Mouse (Mus musculus) kidney, adult 2 months (tissue): Measurements from ENCODE around the gene Sos2. TPM values are rescaled to one million over a fixed set of nuclear protein-coding genes. Genes with fewer than 3 reads are reported as not detected.
A peak's percentile ranks its signal among the peaks of the same experiment; 100 is the strongest.

Experiments
- DNase-seq: peaks from one replicate; pipeline ENCODE4 v3.0.0; 2021
- H3K27ac ChIP-seq: fragments of 200-500 bp; 2 replicates; pipeline ENCODE4 v1.5.1; 2012; ENCODE audit warnings: low read depth, low read length, control low read depth, inconsistent platforms; ENCODE audit not compliant: insufficient read depth
- H3K27me3 ChIP-seq: fragments of 200-500 bp; replicated peaks from 2 replicates; pipeline ENCODE4 v1.6.1; 2012; ENCODE audit warnings: mild to moderate bottlenecking, moderate library complexity, low read length, inconsistent platforms; ENCODE audit not compliant: control insufficient read depth, insufficient read depth
- H3K36me3 ChIP-seq: fragments of 200-500 bp; 2 replicates; pipeline ENCODE4 v1.6.1; 2012; ENCODE audit warnings: mild to moderate bottlenecking, moderate library complexity, low read length, inconsistent platforms; ENCODE audit not compliant: control insufficient read depth, insufficient read depth
- H3K4me1 ChIP-seq: fragments of 200-500 bp; 2 replicates; pipeline ENCODE4 v1.6.1; 2011; ENCODE audit warnings: low read length; ENCODE audit not compliant: control insufficient read depth, insufficient read depth
- H3K4me3 ChIP-seq: fragments of 200-500 bp; 2 replicates; pipeline ENCODE4 v1.5.1; 2011; ENCODE audit warnings: mild to moderate bottlenecking, low read depth, low read length, control low read depth; ENCODE audit not compliant: insufficient read depth
- CTCF ChIP-seq: fragments of 200-500 bp; conservative IDR thresholded peaks from 2 replicates; pipeline ENCODE4 v1.5.1; 2011; ENCODE audit warnings: low read depth, mild to moderate bottlenecking, control low read depth, low read length, moderate library complexity, mixed read lengths; ENCODE audit not compliant: insufficient read depth, insufficient read length
- POLR2A ChIP-seq: fragments of 200-500 bp; IDR thresholded peaks from one replicate; pipeline ENCODE4 v1.6.1; 2011; ENCODE audit warnings: low read depth, low read length, control low read depth
- WGBS: fragments of 180-500 bp; shearing (Covaris S2); methylation state at CpG from one replicate; pipeline ENCODE4 v1.1.7; 2018; 5-methylcytosine and 5-hydroxymethylcytosine counted together
- polyA plus RNA-seq: library from polyadenylated mRNA; depleted of rRNA; stranded (reverse); fragments of >200 nt; gene quantifications from 2 replicates; pipeline ENCODE4 v1.2.3, GENCODE M21; 2012; rRNA removed

The Sos2 gene
- polyA plus RNA-seq, 1 experiment: 28.8 TPM

DNA sequence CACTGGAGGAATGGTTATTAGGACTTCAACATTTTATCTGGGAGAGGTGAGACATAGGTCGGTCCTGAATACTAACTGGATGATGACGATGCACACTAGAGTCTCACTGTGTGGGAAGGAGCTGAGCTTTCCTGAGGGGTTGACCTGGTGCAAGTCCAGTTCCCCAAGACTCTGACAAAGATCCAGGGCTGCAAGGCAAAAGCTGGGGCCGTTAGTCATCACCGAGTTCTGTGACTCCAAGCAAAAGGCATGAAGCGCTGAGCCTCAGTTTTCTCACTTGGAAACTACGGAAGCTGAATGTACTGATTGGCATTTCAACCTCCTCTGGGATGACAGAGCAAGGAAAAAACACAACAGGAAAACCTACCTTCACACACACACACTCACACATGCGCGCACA is 139.3 kb downstream of the Sos2 start:
- DNase-seq: no peak
- no peak for TF ChIP-seq CTCF
- no peak for TF ChIP-seq POLR2A
- 94% methylated on average over 8 of the region's 8 CpGs for WGBS
- H3K36me3 ChIP-seq: no peaks in the 10 kb centered on the region
- H3K4me3 ChIP-seq: no peak overlapping the region
- no peaks in the 10 kb centered on the region for H3K4me1 ChIP-seq
- no peak overlapping the region for H3K27ac ChIP-seq
- no peaks in the 10 kb centered on the region for H3K27me3 ChIP-seq

DNA sequence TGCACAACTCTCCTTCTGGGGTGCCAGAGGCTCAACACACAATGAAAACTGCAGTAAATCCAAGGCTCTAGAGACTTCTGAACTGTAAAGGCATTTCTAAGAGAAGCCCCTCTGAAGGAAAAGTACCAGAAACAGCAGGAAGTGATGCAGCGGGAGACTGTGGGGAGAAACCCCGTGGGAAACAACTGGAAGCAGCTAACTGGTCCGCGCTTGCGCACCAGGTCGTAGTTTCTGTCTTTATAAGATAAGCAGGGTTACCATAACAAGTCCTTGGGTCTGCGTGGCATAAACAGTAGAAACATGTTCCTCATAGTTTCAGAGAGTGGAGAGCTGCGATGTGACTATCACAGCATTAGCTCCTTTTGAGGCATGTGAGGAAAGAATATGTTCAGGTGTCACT is 140.0 kb downstream of the Sos2 start:
- 0 out of 2 replicates have a peak, but pooled peaks cover 5% of the 10 kb centered on the region for H3K4me1 ChIP-seq
- 55% methylated on average over 8 of the region's 8 CpGs for WGBS

DNA sequence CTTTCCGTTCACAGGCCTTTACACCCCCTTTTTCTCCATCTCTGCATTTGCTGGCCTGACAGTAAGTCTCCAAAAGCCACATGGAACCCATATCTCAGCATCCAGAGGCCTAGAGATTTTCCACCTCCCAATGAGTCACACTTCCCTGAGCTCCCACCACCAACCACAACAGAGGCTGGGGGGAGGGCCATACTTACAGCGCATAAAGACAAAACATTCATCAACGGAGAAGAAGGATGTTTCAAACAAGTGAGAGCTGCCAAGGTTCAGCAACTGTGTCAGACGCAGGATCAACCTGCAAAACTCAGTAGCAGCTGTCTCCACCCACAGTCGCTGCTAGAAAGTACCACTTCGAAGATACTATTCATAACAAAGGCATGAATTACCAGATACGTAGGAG is 142.3 kb downstream of the Sos2 start:
- 0 out of 2 replicates have a peak, but pooled peaks cover 5% of the 10 kb centered on the region for H3K4me1 ChIP-seq
- TF ChIP-seq CTCF: no peak
- TF ChIP-seq POLR2A: no peak
- H3K36me3 ChIP-seq: no peaks in the 10 kb centered on the region
- H3K27ac ChIP-seq: no peak overlapping the region
- no peaks in the 10 kb centered on the region for H3K27me3 ChIP-seq
- no peak overlapping the region for H3K4me3 ChIP-seq
- no peak for DNase-seq
- WGBS: 68% methylated on average over 7 of the region's 7 CpGs

More for the DNA sequence above, 140.0 kb downstream of the Sos2 start:
- peak; percentile 17 for DNase-seq
- H3K36me3 ChIP-seq: no peaks in the 10 kb centered on the region
- no peak overlapping the region for H3K4me3 ChIP-seq
- H3K27me3 ChIP-seq: no peaks in the 10 kb centered on the region
- TF ChIP-seq POLR2A (no peak), CTCF (no peak)
- H3K27ac ChIP-seq: no peak overlapping the region; the same call in 1 of the 2 replicates

GRCm38 (mm10) chr12:69538362-69538950 is 143.2 kb downstream of the Sos2 start:
- DNase-seq: no peak
- no peak overlapping the region for H3K4me3 ChIP-seq
- H3K4me1 ChIP-seq: 0 out of 2 replicates have a peak, but pooled peaks cover 5% of the 10 kb centered on the region
- no peaks in the 10 kb centered on the region for H3K36me3 ChIP-seq
- TF ChIP-seq CTCF (no peak), POLR2A (no peak)
- WGBS: 67% methylated on average over 4 of the region's 4 CpGs
- peak overlapping the region; percentile 78; the same call in 1 of the 2 replicates for H3K27ac ChIP-seq
- no peaks in the 10 kb centered on the region for H3K27me3 ChIP-seq

GRCm38 (mm10) chr12:69537675-69538361 is 143.8 kb downstream of the Sos2 start:
- Histone ChIP-seq H3K36me3 (no peaks in the 10 kb centered on the region), H3K27me3 (no peaks in the 10 kb centered on the region), H3K4me1 (0 out of 2 replicates have a peak, but pooled peaks cover 5% of the 10 kb centered on the region), H3K27ac (peak overlapping the region; percentile 78), H3K4me3 (peak overlapping the region; percentile 27)
- TF ChIP-seq CTCF (no peak), POLR2A (no peak)
- 17% methylated on average over 19 of the region's 19 CpGs for WGBS
- peak; percentile 60 for DNase-seq

- TF ChIP-seq POLR2A (no peak), CTCF (no peak)
- DNase-seq: peak; percentile 54
- H3K36me3 ChIP-seq: no peaks in the 10 kb centered on the region
- peak overlapping the region; percentile 27 for H3K4me3 ChIP-seq
- H3K27ac ChIP-seq: peak overlapping the region; percentile 78
- WGBS: 15% methylated on average over 10 of the region's 10 CpGs
- H3K27me3 ChIP-seq: no peaks in the 10 kb centered on the region
- 0 out of 2 replicates have a peak, but pooled peaks cover 5% of the 10 kb centered on the region for H3K4me1 ChIP-seq
Observed at GRCm38 (mm10) chr12:69537243-69537674, 144.4 kb downstream of the Sos2 start.

- DNase-seq: no peak
- H3K27ac ChIP-seq: peak overlapping the region; percentile 78; the same call in 1 of the 2 replicates
- 77% methylated on average over 10 of the region's 10 CpGs for WGBS
- no peaks in the 10 kb centered on the region for H3K27me3 ChIP-seq
- TF ChIP-seq POLR2A: no peak
- no peak for TF ChIP-seq CTCF
- no peaks in the 10 kb centered on the region for H3K36me3 ChIP-seq
- H3K4me1 ChIP-seq: 0 out of 2 replicates have a peak, but pooled peaks cover 5% of the 10 kb centered on the region
- no peak overlapping the region for H3K4me3 ChIP-seq
Observed at GRCm38 (mm10) chr12:69536616-69537242, 144.9 kb downstream of the Sos2 start.

Other genes starting within 250 kb of the Sos2 start
- gene Vcpkmt, start 98.8 kb downstream of the Sos2 start, polyA plus RNA-seq: 5.8 and 7.1 TPM in 2 replicates
- gene L2hgdh, start 43.0 kb upstream of the Sos2 start, polyA plus RNA-seq: 27.2 and 35.5 TPM in 2 replicates
- 18.6 and 20.2 TPM in 2 replicates for gene Atp5s, start 43.1 kb upstream of the Sos2 start, polyA plus RNA-seq
- gene Cdkl1, start 109.4 kb upstream of the Sos2 start, polyA plus RNA-seq: 95.1 and 99.0 TPM in 2 replicates
- gene Atl1, start 210.8 kb upstream of the Sos2 start, polyA plus RNA-seq: 0.95 and 2.1 TPM in 2 replicates
- 6.3 and 6.5 TPM in 2 replicates for gene Map4k5, start 211.3 kb upstream of the Sos2 start, polyA plus RNA-seq